Mouse (Mus musculus): Measurements from ENCODE around the gene Wfdc11.

- TF ChIP-seq POLR2A (IDR thresholded peaks at IDR 0.05; ENCODE audit: low read depth, low read length): no peak
- no peak for TF ChIP-seq CTCF (conservative IDR thresholded peaks at IDR 0.05; ENCODE audit: insufficient read depth, insufficient read length, low read depth, low read length)
Measured at GRCm38 (mm10) chr2:164673987-164674386, at the start of gene Wfdc11.
